Mouse (Mus musculus) myocyte (in vitro differentiated cells): ENCODE data around the gene Txndc5. TPM values are rescaled to one million over a fixed set of nuclear protein-coding genes. Genes with fewer than 3 reads are reported as not detected.

Experiments
- H3K27me3 ChIP-seq: one replicate; pipeline ENCODE4 v1.6.1; 2011; ENCODE audit not compliant: control insufficient read depth, insufficient read depth, insufficient read length
- H3K36me3 ChIP-seq: one replicate; pipeline ENCODE4 v1.6.1; 2011; ENCODE audit not compliant: control insufficient read depth, insufficient read depth
- H3K4me2 ChIP-seq: one replicate; pipeline ENCODE4 v1.6.1; 2011; ENCODE audit warnings: low read depth, control low read depth
- H3K4me3 ChIP-seq: one replicate; pipeline ENCODE4 v1.5.1; 2011; ENCODE audit warnings: mild to moderate bottlenecking, control low read depth, moderate library complexity
- H3K79me2 ChIP-seq: one replicate; pipeline ENCODE4 v1.6.1; 2011; ENCODE audit not compliant: control insufficient read depth, insufficient read depth
- H3ac ChIP-seq: one replicate; pipeline ENCODE4 v1.6.1; 2011; ENCODE audit not compliant: control insufficient read depth, insufficient read length
- CEBPB ChIP-seq: IDR thresholded peaks from 2 replicates; pipeline ENCODE4 v1.6.1; 2011; ENCODE audit warnings: mild to moderate bottlenecking, moderate library complexity; ENCODE audit not compliant: poor library complexity, insufficient read depth, severe bottlenecking
- E2F4 ChIP-seq: IDR thresholded peaks from one replicate; pipeline ENCODE4 v1.6.1; 2011; ENCODE audit warnings: mild to moderate bottlenecking, control low read depth, moderate library complexity; ENCODE audit not compliant: insufficient read depth
- MAX ChIP-seq: IDR thresholded peaks from one replicate; pipeline ENCODE4 v1.6.1; 2011; ENCODE audit warnings: low read depth, mild to moderate bottlenecking, control low read depth
- MYOD1 ChIP-seq, 3 experiments: IDR thresholded peaks; one replicate each; pipeline ENCODE4 v1.6.1; 2011; ENCODE audit warnings: control low read depth in 2 of 3, low read depth in 2 of 3, mild to moderate bottlenecking in 2 of 3, moderate library complexity in 1 of 3; ENCODE audit not compliant: insufficient read length in 2 of 3, control insufficient read depth in 1 of 3
- MYOG ChIP-seq, 3 experiments: IDR thresholded peaks; one replicate each; pipeline ENCODE4 v1.6.1; 2011; ENCODE audit warnings: control low read depth in 2 of 3, low read depth in 2 of 3, mild to moderate bottlenecking in 2 of 3; ENCODE audit not compliant: insufficient read length in 2 of 3, control insufficient read depth in 1 of 3, insufficient read depth in 1 of 3
- POLR2A ChIP-seq: IDR thresholded peaks from one replicate; pipeline ENCODE4 v1.6.1; 2011; ENCODE audit warnings: low read depth, mild to moderate bottlenecking, control low read depth, moderate library complexity; ENCODE audit not compliant: insufficient read length
- POLR2AphosphoS2 ChIP-seq: IDR thresholded peaks from one replicate; pipeline ENCODE4 v1.6.1; 2011; ENCODE audit warnings: low read depth, control low read depth; ENCODE audit not compliant: insufficient read length
- REST ChIP-seq: IDR thresholded peaks from one replicate; pipeline ENCODE4 v1.6.1; 2011; ENCODE audit warnings: mild to moderate bottlenecking, control low read depth, moderate library complexity; ENCODE audit not compliant: insufficient read depth, insufficient read length
- SRF ChIP-seq: IDR thresholded peaks from one replicate; pipeline ENCODE4 v1.6.1; 2011; ENCODE audit warnings: low read depth; ENCODE audit not compliant: control insufficient read depth, insufficient read length
- TCF12 ChIP-seq: IDR thresholded peaks from one replicate; pipeline ENCODE4 v1.6.1; 2011; ENCODE audit warnings: mild to moderate bottlenecking, control low read depth; ENCODE audit not compliant: poor library complexity, insufficient read depth, severe bottlenecking
- TCF3 ChIP-seq: IDR thresholded peaks from one replicate; pipeline ENCODE4 v1.6.1; 2011; ENCODE audit warnings: low read depth, control low read depth; ENCODE audit not compliant: insufficient read length
- USF1 ChIP-seq: IDR thresholded peaks from one replicate; pipeline ENCODE4 v1.6.1; 2011; ENCODE audit warnings: low read depth, mild to moderate bottlenecking, control low read depth, moderate library complexity
- polyA plus RNA-seq: library from polyadenylated mRNA; unstranded; fragments of >200 nt; fragmentation: generic; extraction: Trizol; gene quantifications from one replicate; pipeline ENCODE4 v1.2.1, GENCODE M21; 2012; ENCODE audit warnings: missing spikeins

Gene Txndc5
- polyA plus RNA-seq, 1 experiment, result 127 TPM

DNA sequence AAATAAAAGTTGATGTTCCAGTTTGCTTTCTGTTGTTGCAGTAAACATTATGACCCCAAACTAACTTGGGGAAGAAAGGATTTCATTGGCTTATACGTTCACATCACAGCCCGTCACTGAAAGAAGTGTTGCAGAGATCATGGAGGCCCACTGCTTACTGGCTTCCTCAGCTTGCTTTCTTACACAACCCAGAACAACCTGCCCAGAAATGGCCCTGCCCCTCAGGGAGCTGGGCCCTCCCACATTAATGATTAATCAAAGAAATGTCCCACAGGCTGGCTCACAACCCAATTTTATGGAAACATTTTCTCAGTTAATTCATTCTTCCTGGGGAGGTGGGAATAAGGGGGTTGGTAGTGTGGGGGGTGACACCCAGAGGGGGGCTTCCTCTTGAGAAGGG is 13.2 kb downstream of the Txndc5 start:
- Histone ChIP-seq H3K4me2 (no peak overlapping the region), H3ac (no peak overlapping the region), H3K27me3 (no peaks in the 10 kb centered on the region), H3K36me3 (peaks cover 26% of the 10 kb centered on the region), H3K4me3 (no peak overlapping the region), H3K79me2 (peaks cover 5% of the 10 kb centered on the region)
- TF ChIP-seq USF1, result no peak
- TF ChIP-seq TCF12, result no peak
- TF ChIP-seq POLR2A, result no peak
- TF ChIP-seq E2F4, result no peak
- TF ChIP-seq MAX, result no peak
- TF ChIP-seq POLR2AphosphoS2, result no peak
- TF ChIP-seq REST, result no peak
- TF ChIP-seq CEBPB, result no peak
- no peak for TF ChIP-seq MYOD1 (IDR thresholded peaks at IDR 0.05; ENCODE audit: control insufficient read depth in 1 of 3, insufficient read length in 2 of 3, low read depth in 2 of 3)
- TF ChIP-seq SRF, result no peak
- TF ChIP-seq TCF3, result no peak
- no peak for TF ChIP-seq MYOG (IDR thresholded peaks at IDR 0.05; ENCODE audit: control insufficient read depth in 1 of 3, insufficient read depth in 1 of 3, insufficient read length in 2 of 3, low read depth in 2 of 3)

DNA sequence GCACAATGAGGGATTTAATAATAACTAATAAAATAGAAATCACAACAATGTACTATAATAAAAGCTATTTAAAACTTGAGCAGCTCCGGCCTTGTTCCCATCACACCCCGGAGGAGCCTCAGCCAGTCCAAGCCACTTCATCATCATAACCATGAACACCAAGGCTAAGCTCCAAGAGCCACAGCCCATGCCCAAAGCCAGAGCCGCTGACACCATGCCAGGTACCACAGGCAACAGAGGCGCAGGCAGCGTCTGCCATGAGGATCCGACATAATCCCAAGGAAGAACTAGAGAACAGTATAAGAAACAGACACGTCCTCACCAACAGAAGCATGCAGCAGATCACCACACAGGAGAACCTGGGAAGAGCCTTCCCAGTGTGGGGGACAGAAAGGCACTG is 14.7 kb downstream of the Txndc5 start:
- peaks cover 5% of the 10 kb centered on the region for H3K79me2 ChIP-seq
- H3K36me3 ChIP-seq, result peaks cover 17% of the 10 kb centered on the region
- H3K4me2 ChIP-seq, result no peak overlapping the region
- H3K4me3 ChIP-seq, result no peak overlapping the region
- TF ChIP-seq TCF3 (no peak), SRF (no peak), CEBPB (no peak), TCF12 (no peak), POLR2A (no peak), MYOD1 (IDR thresholded peaks at IDR 0.05; ENCODE audit: control insufficient read depth in 1 of 3, insufficient read length in 2 of 3, low read depth in 2 of 3) (no peak), MAX (no peak), E2F4 (no peak), REST (no peak), USF1 (no peak), POLR2AphosphoS2 (no peak), MYOG (IDR thresholded peaks at IDR 0.05; ENCODE audit: control insufficient read depth in 1 of 3, insufficient read depth in 1 of 3, insufficient read length in 2 of 3, low read depth in 2 of 3) (no peak)
- no peaks in the 10 kb centered on the region for H3K27me3 ChIP-seq
- no peak overlapping the region for H3ac ChIP-seq

DNA sequence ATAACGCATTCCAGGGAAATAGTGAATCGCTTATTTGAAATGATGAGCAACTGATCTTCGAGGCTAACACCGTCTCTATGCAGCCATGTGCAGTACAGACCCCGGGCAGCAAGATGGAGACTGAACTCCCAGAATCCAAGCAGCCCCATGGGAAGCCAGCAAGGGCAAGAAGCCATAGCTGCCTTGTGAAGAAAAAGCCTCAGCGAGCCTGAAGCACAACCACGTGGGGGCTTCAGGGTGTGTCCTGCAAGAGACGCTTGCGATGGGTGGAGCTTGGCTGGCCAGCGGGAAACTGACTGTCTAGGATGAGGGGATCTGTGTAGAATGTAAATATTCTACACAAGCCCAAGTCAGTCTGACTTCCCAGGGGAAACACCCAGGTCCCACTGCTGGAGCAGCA is 16.6 kb downstream of the Txndc5 start:
- Histone ChIP-seq H3K4me3 (no peak overlapping the region), H3ac (no peak overlapping the region), H3K4me2 (no peak overlapping the region), H3K27me3 (no peaks in the 10 kb centered on the region), H3K36me3 (peaks cover 21% of the 10 kb centered on the region), H3K79me2 (peaks cover 5% of the 10 kb centered on the region)
- TF ChIP-seq TCF12 (no peak), SRF (no peak), MYOD1 (IDR thresholded peaks at IDR 0.05; ENCODE audit: control insufficient read depth in 1 of 3, insufficient read length in 2 of 3, low read depth in 2 of 3) (no peak), CEBPB (no peak), REST (no peak), TCF3 (no peak), POLR2A (no peak), E2F4 (no peak), MYOG (IDR thresholded peaks at IDR 0.05; ENCODE audit: control insufficient read depth in 1 of 3, insufficient read depth in 1 of 3, insufficient read length in 2 of 3, low read depth in 2 of 3) (no peak), USF1 (no peak), MAX (no peak), POLR2AphosphoS2 (no peak)

DNA sequence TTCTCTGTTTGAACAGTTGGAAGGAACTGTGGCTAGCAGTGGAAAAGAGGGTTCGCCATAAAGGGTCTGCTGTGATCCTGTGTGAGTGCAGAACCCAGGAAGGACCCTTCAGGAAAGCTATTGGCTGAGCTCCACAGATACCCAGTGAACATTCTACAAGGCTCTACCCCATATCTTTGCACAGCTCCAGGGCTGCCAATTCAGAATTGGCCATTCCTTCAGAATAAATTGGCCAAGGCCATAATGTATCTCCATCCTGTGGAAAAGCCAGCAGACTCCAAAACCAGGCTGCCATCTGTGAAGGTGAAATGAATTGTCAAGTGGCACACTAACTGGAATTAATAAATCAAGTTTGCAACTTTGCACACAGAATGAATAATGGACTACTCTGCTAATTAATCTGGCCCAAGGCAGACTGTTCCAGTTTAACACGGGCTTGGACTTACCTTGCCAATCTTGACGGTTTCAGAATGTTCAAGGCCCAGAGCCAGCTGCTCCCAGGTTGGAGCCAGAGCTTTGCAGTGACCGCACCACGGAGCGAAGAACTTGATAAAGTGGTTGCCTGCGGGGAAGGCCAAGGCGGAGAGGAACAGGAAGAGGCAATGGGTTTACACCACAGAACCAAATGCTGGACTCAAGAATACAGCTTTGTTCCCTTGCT is 18.8 kb downstream of the Txndc5 start:
- Histone ChIP-seq H3K27me3 (no peaks in the 10 kb centered on the region), H3K4me2 (no peak overlapping the region), H3ac (no peak overlapping the region), H3K4me3 (no peak overlapping the region), H3K79me2 (peaks cover 5% of the 10 kb centered on the region), H3K36me3 (peaks cover 27% of the 10 kb centered on the region)
- TF ChIP-seq TCF3 (no peak), MYOG (IDR thresholded peaks at IDR 0.05; ENCODE audit: control insufficient read depth in 1 of 3, insufficient read depth in 1 of 3, insufficient read length in 2 of 3, low read depth in 2 of 3) (no peak), POLR2AphosphoS2 (no peak), POLR2A (no peak), SRF (no peak), REST (no peak), E2F4 (no peak), TCF12 (no peak), USF1 (no peak), MAX (no peak), MYOD1 (IDR thresholded peaks at IDR 0.05; ENCODE audit: control insufficient read depth in 1 of 3, insufficient read length in 2 of 3, low read depth in 2 of 3) (no peak), CEBPB (no peak)

DNA sequence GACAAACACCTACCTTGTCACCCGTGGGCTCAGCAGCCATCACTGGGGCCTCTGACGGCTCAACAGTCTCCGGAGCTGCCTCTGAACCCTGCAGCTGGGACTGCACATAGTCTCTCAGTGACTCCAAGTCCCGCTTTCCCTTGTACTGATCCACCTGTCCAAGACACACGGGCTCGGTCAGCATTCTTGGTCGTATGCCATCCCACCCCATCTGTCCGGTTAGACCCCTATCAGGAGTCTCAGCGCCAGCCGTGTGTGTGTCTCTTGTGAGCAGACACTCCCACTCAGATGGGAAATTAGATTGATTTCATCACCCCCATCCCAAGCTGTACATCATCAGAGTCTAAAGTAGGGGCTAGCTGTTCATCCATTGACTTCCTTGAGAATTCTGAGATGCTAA is 21.7 kb downstream of the Txndc5 start:
- TF ChIP-seq SRF (no peak), POLR2A (no peak), TCF12 (no peak), MAX (no peak), POLR2AphosphoS2 (no peak), MYOD1 (IDR thresholded peaks at IDR 0.05; ENCODE audit: control insufficient read depth in 1 of 3, insufficient read length in 2 of 3, low read depth in 2 of 3) (no peak), TCF3 (no peak), USF1 (no peak), CEBPB (no peak), MYOG (IDR thresholded peaks at IDR 0.05; ENCODE audit: control insufficient read depth in 1 of 3, insufficient read depth in 1 of 3, insufficient read length in 2 of 3, low read depth in 2 of 3) (no peak), REST (no peak), E2F4 (no peak)
- H3K27me3 ChIP-seq, result no peaks in the 10 kb centered on the region

More for the DNA sequence above, 21.7 kb downstream of the Txndc5 start:
- Histone ChIP-seq H3K79me2 (no peaks in the 10 kb centered on the region), H3K4me3 (no peak overlapping the region), H3K4me2 (no peak overlapping the region), H3K36me3 (peaks cover 24% of the 10 kb centered on the region), H3ac (no peak overlapping the region)
